Mouse (Mus musculus) CH12.LX (cell line): ENCODE results near the gene Ptov1. TPM values are rescaled to one million over a fixed set of nuclear protein-coding genes. Genes with fewer than 3 reads are reported as not detected.

ENCODE experiments used
- DNase-seq: peaks from one replicate; pipeline ENCODE4 v3.0.0-alpha.2; 2013; ENCODE audit errors: extremely low read depth
- H3K27ac ChIP-seq: 2 replicates; pipeline ENCODE4 v1.5.1; 2012; ENCODE audit warnings: low read depth, mild to moderate bottlenecking, control low read depth, moderate library complexity; ENCODE audit not compliant: insufficient read depth
- H3K27me3 ChIP-seq: replicated peaks from 2 replicates; pipeline ENCODE3; 2012; ENCODE audit warnings: inconsistent platforms
- H3K36me3 ChIP-seq, 2 experiments: replicated peaks in 1 of 2; 2 replicates each; pipeline versions ENCODE3 to v1.6.1; 2012; ENCODE audit warnings: inconsistent platforms in 1 of 2, low read length in 1 of 2, mild to moderate bottlenecking in 1 of 2, mixed read lengths in 1 of 2, moderate library complexity in 1 of 2; ENCODE audit not compliant: control insufficient read depth in 1 of 2, insufficient read depth in 1 of 2
- H3K4me1 ChIP-seq, 2 experiments: 2 replicates each; pipeline ENCODE4 v1.6.1; 2012; ENCODE audit warnings: inconsistent platforms in 1 of 2, moderate library complexity in 1 of 2; ENCODE audit not compliant: insufficient read depth in 2 of 2, control insufficient read depth in 1 of 2
- H3K4me2 ChIP-seq: 2 replicates; pipeline ENCODE4 v1.6.1; 2012; ENCODE audit warnings: low read depth, mild to moderate bottlenecking, control low read depth; ENCODE audit not compliant: poor library complexity, insufficient read depth, severe bottlenecking
- H3K4me3 ChIP-seq, 3 experiments: fragments of 150-350 bp in 1 of 3; sonication (generic) in 1 of 3; replicated peaks in 1 of 3; 2 replicates each; pipeline versions ENCODE3 to v1.5.1; 2011 to 2012; ENCODE audit warnings: low read depth in 2 of 3, low read length in 2 of 3, mild to moderate bottlenecking in 2 of 3, moderate library complexity in 2 of 3, control low read depth in 1 of 3, improper control_type of control experiment in 1 of 3, inconsistent platforms in 1 of 3, mixed read lengths in 1 of 3; ENCODE audit not compliant: poor library complexity in 1 of 3
- H3K79me2 ChIP-seq: replicated peaks from 2 replicates; pipeline ENCODE4 v1.6.1; 2012; ENCODE audit warnings: mild to moderate bottlenecking, moderate library complexity; ENCODE audit not compliant: control insufficient read depth, poor library complexity, insufficient read depth, severe bottlenecking; ENCODE audit errors: extremely low read depth
- H3K9ac ChIP-seq: 2 replicates; pipeline ENCODE4 v1.6.1; 2012; ENCODE audit warnings: low read depth, mild to moderate bottlenecking, control low read depth, moderate library complexity; ENCODE audit not compliant: insufficient read depth
- H3K9me3 ChIP-seq: replicated peaks from 2 replicates; pipeline ENCODE3; 2012; ENCODE audit warnings: low read length, inconsistent platforms, mixed read lengths
- HCFC1 ChIP-seq: IDR thresholded peaks from 2 replicates; pipeline ENCODE4 v1.6.1; 2012; ENCODE audit warnings: low read depth, mild to moderate bottlenecking, inconsistent platforms, low read length, improper control_type of control experiment
- IRF4 ChIP-seq: IDR thresholded peaks from 2 replicates; pipeline ENCODE4 v1.6.1; 2014; ENCODE audit warnings: low read depth, mild to moderate bottlenecking, inconsistent platforms, low read length, improper control_type of control experiment
- KAT2A ChIP-seq: IDR thresholded peaks from 2 replicates; pipeline ENCODE4 v1.6.1; 2012; ENCODE audit warnings: low read length, improper control_type of control experiment, inconsistent platforms; ENCODE audit not compliant: insufficient replicate concordance
- MEF2A ChIP-seq: IDR thresholded peaks from 2 replicates; pipeline ENCODE4 v1.6.1; 2014; ENCODE audit warnings: low read depth, mild to moderate bottlenecking, inconsistent platforms, low read length, improper control_type of control experiment, borderline replicate concordance
- MXI1 ChIP-seq: IDR thresholded peaks from 2 replicates; pipeline ENCODE4 v1.6.1; 2011; ENCODE audit warnings: mild to moderate bottlenecking, low read depth, low read length, improper control_type of control experiment
- NELFE ChIP-seq: IDR thresholded peaks from 2 replicates; pipeline ENCODE4 v1.6.1; 2011; ENCODE audit warnings: low read depth, low read length, improper control_type of control experiment
- NRF1 ChIP-seq: IDR thresholded peaks from 2 replicates; pipeline ENCODE4 v1.6.1; 2014; ENCODE audit warnings: low read depth, mild to moderate bottlenecking, inconsistent platforms, low read length, improper control_type of control experiment, moderate library complexity
- POLR2A ChIP-seq: IDR thresholded peaks from 2 replicates; pipeline ENCODE4 v1.6.1; 2011; ENCODE audit warnings: low read depth, mild to moderate bottlenecking, improper control_type of control experiment, low read length
- RAD21 ChIP-seq: IDR thresholded peaks from 2 replicates; pipeline ENCODE4 v1.6.1; 2011; ENCODE audit warnings: low read depth, mild to moderate bottlenecking, low read length, improper control_type of control experiment, moderate library complexity
- RCOR1 ChIP-seq: conservative IDR thresholded peaks from 2 replicates; pipeline ENCODE4 v1.6.1; 2012; ENCODE audit warnings: low read depth, mild to moderate bottlenecking, inconsistent platforms, low read length, improper control_type of control experiment
- SIN3A ChIP-seq: IDR thresholded peaks from 2 replicates; pipeline ENCODE4 v1.6.1; 2012; ENCODE audit warnings: low read length, improper control_type of control experiment, inconsistent platforms
- TBP ChIP-seq: conservative IDR thresholded peaks from 2 replicates; pipeline ENCODE4 v1.6.1; 2011; ENCODE audit warnings: low read depth, low read length, improper control_type of control experiment
- TCF12 ChIP-seq: IDR thresholded peaks from 2 replicates; pipeline ENCODE4 v1.6.1; 2014; ENCODE audit warnings: low read depth, mild to moderate bottlenecking, inconsistent platforms, low read length, improper control_type of control experiment
- UBTF ChIP-seq: IDR thresholded peaks from 2 replicates; pipeline ENCODE4 v1.6.1; 2012; ENCODE audit warnings: low read depth, mild to moderate bottlenecking, inconsistent platforms, low read length, improper control_type of control experiment, moderate library complexity
- ZNF384 ChIP-seq: IDR thresholded peaks from 2 replicates; pipeline ENCODE4 v1.6.1; 2012; ENCODE audit warnings: low read depth, low read length, improper control_type of control experiment, inconsistent platforms
- dilution Hi-C: fragments of 300-500 bp; cut with MboI; formaldehyde crosslinking; loops from 2 replicates; pipeline ENCODE4 v1.14.3; 2020; ENCODE audit warnings: low sequenced_read_pairs; ENCODE audit not compliant: extremely low pct_unique_long_range_greater_than_20kb, extremely low pct_ligation_motif_present
- in situ Hi-C: fragments of 300-500 bp; cut with MboI; formaldehyde crosslinking; loops from 3 replicates; pipeline ENCODE4 v1.14.3; 2019; ENCODE audit warnings: low sequenced_read_pairs, low pct_ligation_motif_present, low pct_unique_long_range_greater_than_20kb, mixed read lengths
- polyA plus RNA-seq: library from polyadenylated mRNA; unstranded; fragments of >175 nt; gene quantifications from 2 replicates; pipeline ENCODE4 v1.2.1, GENCODE M21; 2012; ENCODE audit warnings: low read depth; ENCODE audit not compliant: insufficient read length
- total RNA-seq, 2 experiments: library from RNA; depleted of rRNA; stranded (reverse); fragments of 300-350 nt in 1 of 2; fragments of >200 nt in 1 of 2; gene quantifications; 2 replicates each; pipeline ENCODE4 v1.2.3; 2012 to 2014

Gene Ptov1
- total and polyA plus RNA-seq, 3 experiments: 5.7 to 21.0 (median 16.8) TPM

GRCm38 (mm10) chr7:44893197-44893596 is 23.6 kb upstream of the Ptov1 start:
- Histone ChIP-seq H3K4me2 (no peak overlapping the region), H3K36me3 (peaks cover 4 to 34% of the 10 kb centered on the region in 2 experiments), H3K9ac (no peak overlapping the region), H3K27me3 (no peaks in the 10 kb centered on the region), H3K4me3 (no peak overlapping the region), H3K4me1 (peaks cover 11 to 35% of the 10 kb centered on the region in 2 experiments), H3K27ac (no peak overlapping the region), H3K9me3 (no peaks in the 10 kb centered on the region), H3K79me2 (peaks cover 14% of the 10 kb centered on the region)
- dilution Hi-C loops (no loop called here), in situ Hi-C loops (no loop called here)
- no peak for DNase-seq
- TF ChIP-seq ZNF384 (no peak), RCOR1 (no peak)

- peak; percentile 80 for TF ChIP-seq SIN3A
- TF ChIP-seq UBTF: no peak
- TF ChIP-seq POLR2A: peak; percentile 96
- 0 out of 2 replicates have a peak, but pooled peaks have one; percentile 28 for TF ChIP-seq TBP
- no peak for TF ChIP-seq IRF4
- no peak for TF ChIP-seq RAD21
- peak; percentile 90 for TF ChIP-seq NELFE
- TF ChIP-seq MXI1: peak; percentile 57; the same call in 1 of the 2 replicates
- TF ChIP-seq NRF1: peak; percentile 89
- 0 out of 2 replicates have a peak, but pooled peaks have one; percentile 40 for TF ChIP-seq MEF2A
- peak; percentile 94 for TF ChIP-seq HCFC1
- peak; percentile 91; the same call in 1 of the 2 replicates for TF ChIP-seq KAT2A
- TF ChIP-seq TCF12: peak; percentile 59; the same call in 1 of the 2 replicates
- Histone ChIP-seq H3K4me2 (peak within 1 kb of the TSS; percentile 85), H3K4me1 (peaks cover 10 to 27% of the 10 kb centered on the region in 2 experiments), H3K27ac (peak within 1 kb of the TSS; percentile 33; the same call in 1 of the 2 replicates), H3K27me3 (no peaks in the 10 kb centered on the region), H3K9me3 (no peaks in the 10 kb centered on the region), H3K9ac (peak within 1 kb of the TSS; percentile 94), H3K36me3 (peaks cover 4 to 33% of the 10 kb centered on the region in 2 experiments), H3K4me3 (peak within 1 kb of the TSS; percentile 88 to 91 (median 90)), H3K79me2 (peaks cover 14% of the 10 kb centered on the region)
- dilution Hi-C loops: no loop called here
- DNase-seq: peak; percentile 92
- in situ Hi-C loops: no loop called here
Observed at GRCm38 (mm10) chr7:44892276-44892921, 22.8 kb upstream of the Ptov1 start, which contains the start of gene Med25. Gene Med25, minus strand, starts transcription at chr7:44892712.
